Mouse (Mus musculus) hematopoietic stem cell, adult 5-6 weeks (primary cell): ENCODE measurements around the gene Pqlc2. TPM values are rescaled to one million over a fixed set of nuclear protein-coding genes. Genes with fewer than 3 reads are reported as not detected.

Experiments
- ATAC-seq, 2 experiments: fragments of 125-278 bp in 1 of 2; replicated peaks in 1 of 2; 2 replicates each; pipeline ENCODE4 v1.8.0; 2016 to 2017; ENCODE audit warnings: inconsistent platforms in 2 of 2, mild to moderate bottlenecking in 2 of 2, moderate number of reproducible peaks in 2 of 2, low read depth in 1 of 2, moderate TSS enrichment in 1 of 2; ENCODE audit not compliant: low FRiP score in 2 of 2, poor library complexity in 2 of 2, severe bottlenecking in 2 of 2, insufficient read depth in 1 of 2, low TSS enrichment in 1 of 2
- total RNA-seq: library from RNA; stranded (forward); fragments of 172-1452, 232-1000 nt; gene quantifications from 2 replicates; pipeline ENCODE4 v1.2.3, GENCODE M21; 2017

The Pqlc2 gene
- total RNA-seq, 1 experiment from 2014 or later, result not detected

- ATAC-seq, result no peak
Observed at GRCm38 (mm10) chr4:139276411-139276810, 34.1 kb downstream of the Pqlc2 start.

GRCm38 (mm10) chr4:139274573-139274972, 35.9 kb downstream of the Pqlc2 start:
- no peak for ATAC-seq

DNA sequence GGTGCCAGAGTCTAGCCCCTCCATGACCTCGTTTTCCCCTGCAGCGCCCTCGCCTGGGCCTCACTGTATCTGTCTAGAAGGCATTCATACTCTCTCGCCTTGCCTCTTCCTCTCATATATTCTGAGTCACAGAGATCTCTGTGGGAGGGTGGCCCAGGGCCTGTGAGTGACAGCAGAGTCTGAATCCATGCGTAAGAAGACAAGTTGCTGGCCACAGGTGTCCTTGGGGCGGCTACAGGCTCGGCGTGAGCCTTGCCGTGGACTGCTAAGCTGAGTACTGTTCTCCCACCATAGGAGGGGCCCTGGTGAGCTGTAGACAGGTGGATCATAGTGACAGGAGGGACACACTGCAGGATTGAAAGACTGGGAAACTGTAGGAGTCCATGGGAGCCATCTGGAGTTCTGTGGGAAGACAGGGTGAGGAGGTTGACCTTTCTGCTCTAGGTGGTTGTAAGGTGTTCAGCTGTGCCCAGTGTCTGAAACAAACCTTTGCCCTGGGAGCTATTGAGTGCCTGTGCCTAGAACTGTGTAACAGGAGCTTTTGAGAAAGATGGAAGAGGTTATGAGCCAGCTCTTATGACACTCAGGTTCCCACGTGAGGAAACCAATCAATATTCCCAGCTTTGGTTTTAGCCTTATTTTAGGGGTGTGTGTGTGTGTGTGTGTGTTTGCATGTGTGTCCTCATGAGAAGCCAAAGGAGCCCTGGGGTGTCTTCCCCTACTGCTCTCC, 37.4 kb downstream of the Pqlc2 start:
- no peak for ATAC-seq

DNA sequence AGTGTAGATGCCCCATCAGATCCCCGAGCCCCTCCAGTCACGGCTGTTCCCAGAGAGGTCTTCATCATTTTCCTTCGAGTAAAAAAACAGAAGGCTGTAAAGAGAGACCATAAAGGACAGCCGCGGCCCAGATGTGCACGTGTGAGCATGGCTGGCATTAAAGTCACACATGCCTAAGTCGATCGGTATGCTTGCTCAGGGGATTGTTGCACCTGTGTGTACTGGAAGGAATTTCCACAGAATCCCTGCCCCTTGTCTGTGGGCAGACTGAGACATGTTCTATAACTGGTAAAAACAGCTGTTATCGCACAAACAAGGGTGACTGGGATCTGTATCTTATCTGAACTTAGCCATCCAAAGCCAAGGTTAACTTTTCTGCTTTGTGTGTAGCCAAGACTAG, 38.9 kb downstream of the Pqlc2 start:
- no peak for ATAC-seq

- ATAC-seq, result no peak
Observed at GRCm38 (mm10) chr4:139270168-139270567, 40.3 kb downstream of the Pqlc2 start.

GRCm38 (mm10) chr4:139268242-139268641, 42.3 kb downstream of the Pqlc2 start:
- no peak for ATAC-seq

DNA sequence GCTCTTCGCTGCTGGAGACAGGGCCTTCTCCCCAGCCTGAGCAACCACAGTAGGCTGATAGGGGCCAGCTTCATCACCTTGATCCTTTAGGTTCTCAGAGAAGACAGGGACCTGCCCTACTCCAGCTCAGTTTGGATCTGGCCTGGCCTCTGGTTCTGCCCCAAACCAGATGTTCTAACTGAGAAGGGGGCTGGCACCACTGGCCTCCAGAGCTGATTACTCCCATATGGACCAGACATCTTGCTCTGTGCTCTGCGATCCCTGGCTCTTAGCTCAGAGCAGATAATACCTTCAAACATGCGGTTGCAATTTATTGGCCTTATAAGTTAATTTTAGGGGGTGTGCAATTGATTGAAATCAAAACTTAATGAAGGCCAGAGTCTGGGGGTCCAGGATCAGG, 43.2 kb downstream of the Pqlc2 start:
- ATAC-seq, result no peak

GRCm38 (mm10) chr4:139266500-139266865, 44.0 kb downstream of the Pqlc2 start:
- no peak for ATAC-seq

GRCm38 (mm10) chr4:139265783-139266499, 44.6 kb downstream of the Pqlc2 start:
- no peak for ATAC-seq

DNA sequence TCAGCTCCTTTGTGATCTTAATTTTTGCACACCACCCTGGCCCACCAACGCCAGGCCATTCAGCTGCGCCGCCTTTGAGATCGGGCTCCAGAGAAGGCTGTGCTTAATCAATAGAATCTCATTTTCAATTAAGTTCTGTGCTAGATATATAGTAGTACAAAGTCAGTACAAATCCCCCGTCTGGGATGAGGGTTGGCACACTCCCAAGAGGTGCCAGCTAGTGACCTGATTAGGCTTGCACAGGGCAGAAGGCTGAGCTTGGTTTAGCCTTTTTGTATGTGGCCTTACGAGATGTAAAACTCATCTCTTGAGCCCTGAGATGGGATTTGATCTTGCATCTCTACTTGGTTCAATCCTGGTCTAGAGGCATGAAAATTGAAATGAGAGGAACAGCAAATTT, 47.5 kb downstream of the Pqlc2 start:
- no peak for ATAC-seq

GRCm38 (mm10) chr4:139259302-139259871, 51.1 kb downstream of the Pqlc2 start:
- ATAC-seq, result no peak

DNA sequence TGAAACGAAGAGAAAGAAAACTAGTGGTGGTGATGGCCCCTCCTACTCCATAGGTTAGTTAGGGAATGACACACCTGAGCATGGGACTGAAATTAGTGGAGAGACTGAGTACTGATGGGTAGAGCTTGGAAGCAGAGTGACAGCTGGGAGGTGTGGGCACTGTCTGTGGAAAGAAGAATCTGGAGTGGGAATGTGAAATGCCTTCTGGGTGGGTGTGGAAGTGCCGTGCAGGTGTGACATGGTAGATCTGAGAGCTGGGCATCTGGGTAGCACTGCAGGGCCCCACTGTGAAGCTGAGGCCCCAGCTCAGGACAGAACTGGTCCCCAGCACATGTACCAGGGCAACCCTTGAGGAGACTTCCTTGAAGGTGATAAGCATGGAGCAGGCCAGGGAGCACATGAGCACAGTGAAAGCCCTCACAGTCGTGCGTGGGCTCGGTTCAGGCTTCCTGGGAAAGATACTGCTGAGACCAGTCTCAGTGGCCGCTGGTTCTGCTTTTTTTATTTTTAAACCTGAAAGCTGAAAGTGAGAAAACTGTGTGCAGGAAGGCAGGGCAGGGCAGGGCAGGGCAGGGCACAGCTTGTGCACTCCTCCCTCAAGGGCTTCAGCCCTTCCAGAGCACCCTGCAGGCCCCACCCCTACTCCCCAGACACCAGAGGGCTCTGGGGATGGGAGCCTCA, 51.7 kb downstream of the Pqlc2 start:
- peak; percentile 36 to 58 for ATAC-seq

DNA sequence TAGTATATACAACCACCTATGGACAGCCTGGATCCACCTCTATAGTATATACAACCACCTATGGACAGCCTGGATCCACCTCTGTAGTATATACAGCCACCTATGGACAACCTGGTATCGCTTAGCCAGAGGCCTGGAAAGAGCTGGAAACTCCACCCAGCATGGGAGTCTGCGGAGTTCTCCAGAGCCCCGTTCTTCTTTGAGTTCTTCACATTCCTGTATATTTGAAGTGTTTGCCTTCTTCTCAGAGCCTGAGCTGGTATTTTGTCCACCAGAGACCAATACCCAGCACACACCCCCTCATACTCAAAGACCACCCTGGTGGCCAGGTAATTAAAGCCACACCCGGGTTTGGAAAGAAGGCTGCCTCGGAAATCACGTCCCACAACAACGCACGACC, 53.8 kb downstream of the Pqlc2 start:
- no peak for ATAC-seq

- ATAC-seq, result no peak
Observed at GRCm38 (mm10) chr4:139256146-139256545, 54.4 kb downstream of the Pqlc2 start.

DNA sequence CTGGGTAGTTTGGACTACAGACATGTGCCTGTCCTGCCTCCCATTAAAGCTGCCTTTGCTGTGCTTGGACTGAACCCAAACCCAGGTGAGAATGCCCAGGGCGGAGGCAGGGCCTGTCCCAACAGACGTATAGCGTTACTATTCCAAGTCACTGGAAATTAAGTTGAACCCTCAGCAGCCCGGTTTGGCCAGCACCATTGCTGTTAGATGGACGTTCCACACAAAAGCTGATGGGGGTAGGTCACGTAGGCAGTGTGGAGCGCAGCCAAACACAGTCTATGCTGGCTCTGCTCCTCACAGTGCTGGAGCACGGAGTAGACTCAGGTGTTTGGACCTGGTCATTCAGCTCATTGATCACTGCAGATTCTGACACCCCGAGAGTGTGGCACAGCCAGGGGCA, 57.3 kb downstream of the Pqlc2 start:
- ATAC-seq, result no peak

DNA sequence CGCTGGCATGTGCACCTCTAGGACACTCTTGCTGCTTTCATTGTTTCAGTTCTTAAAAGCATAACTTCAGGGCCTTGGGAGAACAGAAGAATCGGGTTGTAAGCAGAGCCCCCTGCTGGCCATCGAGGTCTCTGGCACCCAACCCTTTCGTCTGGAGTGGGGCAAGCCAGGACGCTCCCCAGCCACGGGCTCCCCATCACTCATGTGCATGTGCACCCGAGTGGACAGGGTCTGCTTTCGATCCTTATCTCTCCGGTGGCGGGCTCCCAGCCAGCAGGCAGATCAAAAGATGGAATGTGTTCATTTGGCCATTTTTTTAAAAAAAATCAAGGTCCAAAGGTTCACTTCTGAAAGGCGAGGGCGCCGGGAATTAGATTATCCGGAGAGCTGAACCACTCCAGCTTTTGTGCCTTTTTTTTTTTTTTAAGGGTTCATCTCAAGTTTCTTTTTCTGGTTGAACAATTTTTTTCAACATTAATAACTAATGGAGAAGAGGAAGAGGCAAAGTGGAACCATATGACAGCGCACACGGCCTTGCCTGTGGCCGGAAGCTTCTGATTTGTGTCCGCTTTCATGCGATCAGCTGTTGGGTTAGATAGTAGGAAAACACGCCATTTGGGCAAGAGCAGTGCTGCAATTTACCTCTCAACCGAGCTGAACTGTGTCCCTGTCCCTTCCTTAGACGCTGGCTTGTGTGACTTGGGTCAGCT, 58.3 kb downstream of the Pqlc2 start:
- ATAC-seq, result peak; percentile 74 to 85

GRCm38 (mm10) chr4:139250886-139251285, 59.6 kb downstream of the Pqlc2 start:
- no peak for ATAC-seq

- ATAC-seq, result no peak
Observed at GRCm38 (mm10) chr4:139250043-139250442, 60.5 kb downstream of the Pqlc2 start.
